Mouse (Mus musculus): ENCODE data around the gene 2810021J22Rik. TPM values are rescaled to one million over a fixed set of nuclear protein-coding genes. Genes with fewer than 3 reads are reported as not detected.

2810021J22Rik gene
- polyA plus RNA-seq, 1 experiment: 1.0 TPM

DNA sequence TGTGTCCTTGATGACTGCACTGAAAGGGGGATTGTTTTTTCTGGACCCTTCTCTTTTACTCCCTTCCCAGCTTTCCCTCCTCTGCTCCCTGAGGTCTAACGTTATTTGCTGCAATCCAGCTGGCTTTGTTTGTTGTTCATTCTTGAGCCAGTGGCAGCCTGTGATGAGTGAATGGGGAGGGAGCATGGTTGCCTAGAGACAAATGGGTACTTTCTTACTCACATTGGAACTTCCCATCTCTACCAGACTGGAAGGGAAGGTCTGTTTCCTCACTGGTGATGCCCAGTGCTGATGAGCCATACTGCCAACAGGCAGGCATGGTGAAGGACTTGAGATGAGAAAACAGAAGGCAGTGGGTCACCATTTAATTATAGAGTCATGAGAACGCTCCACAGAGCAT lies 17.3 kb upstream of the 2810021J22Rik start:
- H3K27me3 ChIP-seq (ENCODE audit: control insufficient read depth, insufficient read depth, low read length): no peaks in the 10 kb centered on the region
- TF ChIP-seq POLR2A (IDR thresholded peaks at IDR 0.05; ENCODE audit: low read depth, low read length) (no peak), CTCF (IDR thresholded peaks at IDR 0.05; ENCODE audit: extremely low read depth, insufficient read length, insufficient replicate concordance, low read depth, low read length) (no peak)
- H3K4me3 ChIP-seq (ENCODE audit: low read depth, low read length): no peak overlapping the region
- peaks cover 6% of the 10 kb centered on the region for H3K36me3 ChIP-seq (ENCODE audit: control insufficient read depth, insufficient read depth, low read length)
- H3K27ac ChIP-seq (ENCODE audit: insufficient read depth, low read depth, low read length): no peak overlapping the region
- WGBS: 63% methylated on average over 2 of the region's 2 CpGs
- 0 out of 2 replicates have a peak, but pooled peaks cover 2% of the 10 kb centered on the region for H3K4me1 ChIP-seq (ENCODE audit: control insufficient read depth, insufficient read depth, insufficient read length, low read length)

DNA sequence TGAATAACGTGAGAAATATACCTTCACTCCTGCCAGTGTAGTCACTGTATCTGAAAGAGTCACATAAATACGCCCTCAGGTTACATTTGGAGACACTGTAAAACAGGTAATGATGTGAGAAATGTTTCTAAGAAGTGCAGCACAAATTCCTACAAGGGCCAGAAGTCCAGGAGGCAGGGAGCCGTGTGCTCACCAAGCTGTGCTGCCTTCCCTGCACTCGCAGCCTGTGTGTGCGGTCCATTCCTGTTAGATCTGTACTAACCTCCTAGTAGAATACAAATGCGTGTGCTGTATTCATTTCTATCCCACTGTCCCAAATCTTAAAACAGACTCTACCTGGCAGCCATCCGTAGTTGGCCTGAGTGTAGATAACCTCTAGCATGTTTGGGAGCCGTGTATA lies 6.3 kb upstream of the 2810021J22Rik start:
- 96% methylated on average over 8 of the region's 8 CpGs for WGBS
- Histone ChIP-seq H3K36me3 (ENCODE audit: control insufficient read depth, insufficient read depth, low read length) (peaks cover 37% of the 10 kb centered on the region), H3K27ac (ENCODE audit: insufficient read depth, low read depth, low read length) (no peak overlapping the region), H3K4me1 (ENCODE audit: control insufficient read depth, insufficient read depth, insufficient read length, low read length) (no peaks in the 10 kb centered on the region), H3K27me3 (ENCODE audit: control insufficient read depth, insufficient read depth, low read length) (no peaks in the 10 kb centered on the region), H3K4me3 (ENCODE audit: low read depth, low read length) (no peak overlapping the region)
- TF ChIP-seq CTCF (IDR thresholded peaks at IDR 0.05; ENCODE audit: extremely low read depth, insufficient read length, insufficient replicate concordance, low read depth, low read length) (no peak), POLR2A (IDR thresholded peaks at IDR 0.05; ENCODE audit: low read depth, low read length) (no peak)

DNA sequence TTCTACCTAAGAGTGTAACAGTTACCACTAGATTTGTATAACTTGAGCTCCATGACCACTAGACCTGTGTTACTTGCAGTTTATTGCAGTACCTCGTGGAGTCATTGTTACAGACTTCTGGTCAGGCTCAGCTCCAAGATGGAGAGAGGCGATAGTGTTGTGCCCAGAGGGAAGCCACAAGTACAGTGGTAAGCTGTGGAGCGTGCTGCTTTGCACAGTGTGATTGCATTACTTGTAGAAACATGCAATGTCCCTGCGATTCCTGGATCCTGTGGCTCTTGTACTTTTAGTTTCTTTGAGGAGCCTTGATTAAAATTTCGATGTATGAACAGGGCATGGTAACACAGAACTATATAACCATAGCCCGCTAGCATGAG lies 926 bp downstream of the 2810021J22Rik start:
- WGBS: 70% methylated on average over 6 of the region's 6 CpGs
- no peak overlapping the region for H3K4me3 ChIP-seq (ENCODE audit: low read depth, low read length)
- peaks cover 2% of the 10 kb centered on the region; the same call in 1 of the 2 replicates for H3K4me1 ChIP-seq (ENCODE audit: control insufficient read depth, insufficient read depth, insufficient read length, low read length)
- 0 out of 2 replicates have a peak, but pooled peaks cover 3% of the 10 kb centered on the region for H3K36me3 ChIP-seq (ENCODE audit: control insufficient read depth, insufficient read depth, low read length)
- TF ChIP-seq CTCF (IDR thresholded peaks at IDR 0.05; ENCODE audit: extremely low read depth, insufficient read length, insufficient replicate concordance, low read depth, low read length) (no peak), POLR2A (IDR thresholded peaks at IDR 0.05; ENCODE audit: low read depth, low read length) (no peak)
- H3K27ac ChIP-seq (ENCODE audit: insufficient read depth, low read depth, low read length): no peak overlapping the region
- no peaks in the 10 kb centered on the region for H3K27me3 ChIP-seq (ENCODE audit: control insufficient read depth, insufficient read depth, low read length)

DNA sequence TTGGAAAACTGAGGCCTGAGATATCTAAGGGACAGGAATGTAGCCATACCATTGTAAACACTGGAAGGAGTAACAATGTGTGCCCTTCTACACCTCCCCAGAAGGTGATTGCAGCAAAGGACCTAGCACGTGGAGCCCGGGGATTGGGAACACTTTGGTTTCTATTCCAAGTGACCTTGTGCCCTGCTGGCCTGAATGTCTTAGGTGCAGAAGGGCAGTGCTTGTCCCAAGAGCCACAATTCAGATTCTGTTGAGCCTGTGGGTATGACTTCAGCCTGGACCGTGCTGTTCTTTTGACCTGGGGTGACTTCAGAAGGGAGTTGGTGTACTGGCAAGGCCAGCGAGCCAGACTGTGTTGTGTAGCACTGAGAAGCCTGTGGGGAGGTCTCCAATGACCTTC lies 3.9 kb downstream of the 2810021J22Rik start:
- no peak overlapping the region for H3K27ac ChIP-seq (ENCODE audit: insufficient read depth, low read depth, low read length)
- 0 out of 2 replicates have a peak, but pooled peaks cover 5% of the 10 kb centered on the region for H3K36me3 ChIP-seq (ENCODE audit: control insufficient read depth, insufficient read depth, low read length)
- 78% methylated on average over 4 of the region's 4 CpGs for WGBS
- no peak overlapping the region for H3K4me3 ChIP-seq (ENCODE audit: low read depth, low read length)
- H3K4me1 ChIP-seq (ENCODE audit: control insufficient read depth, insufficient read depth, insufficient read length, low read length): peaks cover 2% of the 10 kb centered on the region; the same call in 1 of the 2 replicates
- TF ChIP-seq POLR2A (IDR thresholded peaks at IDR 0.05; ENCODE audit: low read depth, low read length) (no peak), CTCF (IDR thresholded peaks at IDR 0.05; ENCODE audit: extremely low read depth, insufficient read length, insufficient replicate concordance, low read depth, low read length) (no peak)
- H3K27me3 ChIP-seq (ENCODE audit: control insufficient read depth, insufficient read depth, low read length): no peaks in the 10 kb centered on the region

DNA sequence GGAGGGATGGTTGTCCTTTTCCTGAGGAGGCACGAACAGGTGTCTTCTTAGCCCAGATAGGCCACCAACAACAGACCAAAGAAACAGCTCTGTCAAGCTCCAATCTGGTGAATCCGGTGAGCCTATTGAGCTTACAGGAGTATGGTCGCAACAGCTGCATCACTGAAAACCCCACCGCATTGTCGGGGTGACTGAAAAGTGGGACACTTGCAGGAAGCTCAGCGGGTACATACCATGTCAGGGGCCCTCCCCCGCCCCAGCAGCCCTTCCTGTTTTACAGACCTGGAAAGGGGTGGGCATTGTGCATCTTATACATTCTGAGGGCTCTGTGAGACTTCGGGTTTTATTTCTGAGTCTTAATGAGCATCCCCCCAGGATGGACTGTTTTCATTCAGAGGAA lies 16.7 kb downstream of the 2810021J22Rik start:
- Histone ChIP-seq H3K4me1 (ENCODE audit: control insufficient read depth, insufficient read depth, insufficient read length, low read length) (no peaks in the 10 kb centered on the region), H3K4me3 (ENCODE audit: low read depth, low read length) (no peak overlapping the region), H3K36me3 (ENCODE audit: control insufficient read depth, insufficient read depth, low read length) (peaks cover 21% of the 10 kb centered on the region), H3K27me3 (ENCODE audit: control insufficient read depth, insufficient read depth, low read length) (no peaks in the 10 kb centered on the region), H3K27ac (ENCODE audit: insufficient read depth, low read depth, low read length) (no peak overlapping the region)
- TF ChIP-seq POLR2A (IDR thresholded peaks at IDR 0.05; ENCODE audit: low read depth, low read length): no peak
- no peak for TF ChIP-seq CTCF (IDR thresholded peaks at IDR 0.05; ENCODE audit: extremely low read depth, insufficient read length, insufficient replicate concordance, low read depth, low read length)
- WGBS: 80% methylated on average over 8 of the region's 8 CpGs

DNA sequence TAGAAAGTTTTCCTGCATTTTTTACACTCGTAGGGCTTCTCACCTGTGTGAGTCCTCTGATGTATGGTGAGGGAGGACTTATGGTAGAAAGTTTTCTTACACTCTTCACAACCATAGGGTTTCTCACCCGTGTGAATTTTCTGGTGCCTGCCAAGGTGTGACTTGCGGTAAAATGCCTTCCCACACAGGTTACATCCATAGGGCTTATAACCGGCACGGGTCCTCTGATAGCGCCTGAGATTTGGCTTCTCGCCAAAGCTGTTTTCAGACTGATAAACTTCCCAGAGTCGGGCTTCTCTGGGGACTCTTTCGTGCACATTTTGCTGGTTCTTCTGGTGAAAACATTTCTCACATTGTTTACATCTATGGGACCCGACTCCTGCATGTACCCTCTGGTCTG lies 23.5 kb downstream of the 2810021J22Rik start:
- WGBS: 67% methylated on average over 10 of the region's 10 CpGs
- Histone ChIP-seq H3K4me3 (ENCODE audit: low read depth, low read length) (no peak overlapping the region), H3K4me1 (ENCODE audit: control insufficient read depth, insufficient read depth, insufficient read length, low read length) (no peaks in the 10 kb centered on the region), H3K27ac (ENCODE audit: insufficient read depth, low read depth, low read length) (no peak overlapping the region), H3K36me3 (ENCODE audit: control insufficient read depth, insufficient read depth, low read length) (peaks cover 28% of the 10 kb centered on the region), H3K27me3 (ENCODE audit: control insufficient read depth, insufficient read depth, low read length) (no peaks in the 10 kb centered on the region)
- TF ChIP-seq CTCF (IDR thresholded peaks at IDR 0.05; ENCODE audit: extremely low read depth, insufficient read length, insufficient replicate concordance, low read depth, low read length) (no peak), POLR2A (IDR thresholded peaks at IDR 0.05; ENCODE audit: low read depth, low read length) (no peak)

DNA sequence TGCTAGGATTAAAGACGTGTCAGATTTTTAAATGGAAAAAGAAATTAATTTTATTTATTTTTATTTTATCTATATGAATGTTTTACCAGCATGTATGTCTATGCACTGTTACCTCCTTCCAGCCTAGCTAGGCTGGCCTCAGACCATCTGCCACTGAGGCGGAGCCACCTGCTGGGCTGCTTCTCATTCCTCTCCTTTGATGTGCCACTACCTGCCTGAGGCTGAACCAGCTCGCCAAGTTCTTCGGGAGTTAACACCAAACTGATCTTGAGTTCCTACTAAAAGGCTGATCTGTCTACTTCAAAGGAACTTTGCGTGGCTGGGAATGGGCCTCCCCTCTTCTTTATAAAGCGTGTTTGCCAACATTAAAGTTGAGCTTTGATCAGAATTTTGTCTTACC lies 27.4 kb downstream of the 2810021J22Rik start:
- peaks cover 41% of the 10 kb centered on the region for H3K36me3 ChIP-seq (ENCODE audit: control insufficient read depth, insufficient read depth, low read length)
- no peak overlapping the region for H3K4me3 ChIP-seq (ENCODE audit: low read depth, low read length)
- 81% methylated on average over 6 of the region's 6 CpGs for WGBS
- no peak overlapping the region for H3K27ac ChIP-seq (ENCODE audit: insufficient read depth, low read depth, low read length)
- no peaks in the 10 kb centered on the region for H3K27me3 ChIP-seq (ENCODE audit: control insufficient read depth, insufficient read depth, low read length)
- TF ChIP-seq CTCF (IDR thresholded peaks at IDR 0.05; ENCODE audit: extremely low read depth, insufficient read length, insufficient replicate concordance, low read depth, low read length) (no peak), POLR2A (IDR thresholded peaks at IDR 0.05; ENCODE audit: low read depth, low read length) (no peak)
- no peaks in the 10 kb centered on the region for H3K4me1 ChIP-seq (ENCODE audit: control insufficient read depth, insufficient read depth, insufficient read length, low read length)

All from small intestine, adult 2 months (tissue).